Mouse (Mus musculus): Measurements from ENCODE around the gene Cry2.

Cry2 gene

DNA sequence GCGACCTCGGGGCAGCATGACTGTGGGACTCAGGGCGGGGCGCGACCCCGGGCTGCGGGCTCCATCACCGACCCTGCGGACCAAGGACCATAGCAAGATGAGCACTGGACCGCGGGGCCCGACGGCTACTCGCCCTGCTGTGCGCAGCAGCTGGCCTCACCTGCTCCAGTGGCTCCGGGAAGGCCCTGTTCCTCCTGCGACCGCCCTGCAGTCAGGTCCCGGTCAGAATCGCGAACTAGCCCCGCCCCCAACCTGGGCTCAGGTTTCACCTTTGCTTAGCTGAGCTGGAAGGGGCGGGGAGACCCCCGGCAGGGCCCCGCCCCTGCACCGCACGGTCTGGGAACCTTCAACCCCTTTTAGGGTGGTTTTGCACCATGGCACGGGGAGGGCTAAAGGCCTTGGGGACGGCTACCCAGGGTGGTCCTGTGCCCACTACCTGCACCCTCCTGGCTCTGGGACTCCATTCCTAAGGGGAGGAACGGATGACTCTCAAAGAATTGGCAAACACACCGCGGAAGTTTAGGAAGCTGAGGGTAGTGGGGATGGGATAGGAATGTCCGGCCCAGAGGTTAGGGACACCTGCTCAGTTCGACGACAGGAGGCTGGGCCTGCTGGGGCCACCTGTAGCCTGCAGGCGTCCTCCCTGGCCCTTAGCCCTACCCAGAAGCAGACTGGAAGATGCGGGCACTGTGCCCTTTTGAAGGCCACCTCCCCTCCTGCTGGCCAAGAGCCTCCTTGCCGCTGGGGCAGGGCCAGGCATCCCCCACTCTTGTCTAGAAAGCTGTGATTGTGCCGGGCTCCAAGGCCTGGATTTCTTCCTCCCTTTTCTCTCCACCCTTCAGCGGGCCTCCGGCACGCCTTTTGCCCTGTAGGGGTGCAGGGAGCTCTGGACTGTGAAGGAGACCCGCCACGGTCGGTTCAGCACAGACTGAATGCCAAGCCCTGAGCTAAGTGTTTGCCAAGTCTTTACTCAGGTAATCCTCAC, 62.7 kb downstream of the Cry2 start:
- peak; percentile 20 for DNase-seq (ENCODE audit: low read depth, low spot score)

GRCm38 (mm10) chr2:92370375-92370774, 63.5 kb downstream of the Cry2 start:
- DNase-seq (ENCODE audit: low read depth, low spot score), result no peak

GRCm38 (mm10) chr2:92367383-92368029, 66.3 kb downstream of the Cry2 start:
- DNase-seq (ENCODE audit: low read depth, low spot score), result no peak

- DNase-seq (ENCODE audit: low read depth, low spot score), result no peak
Observed at GRCm38 (mm10) chr2:92365568-92365967, 68.3 kb downstream of the Cry2 start.

DNA sequence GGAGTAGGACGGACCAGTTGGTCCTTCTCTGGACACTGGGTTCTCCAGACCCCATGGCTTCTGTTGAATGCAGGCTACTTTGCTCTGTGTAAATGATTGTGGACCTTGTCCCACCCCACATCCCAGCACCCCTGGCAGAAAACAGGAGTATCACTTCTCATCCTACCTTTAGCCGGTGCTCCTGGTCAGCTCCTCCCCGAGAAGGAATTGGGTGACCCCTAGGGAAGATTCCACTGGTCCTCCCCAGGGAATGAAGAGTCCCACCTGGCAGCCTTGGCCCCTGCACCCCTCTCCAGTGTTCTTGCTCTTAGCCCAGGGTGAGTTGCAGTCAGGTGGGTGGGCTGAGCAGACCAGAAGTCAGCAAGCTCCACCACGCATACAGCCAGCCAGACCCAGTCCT, 69.8 kb downstream of the Cry2 start:
- DNase-seq (ENCODE audit: low read depth, low spot score), result no peak

- DNase-seq (ENCODE audit: low read depth, low spot score), result no peak
Observed at GRCm38 (mm10) chr2:92362571-92363228, 71.1 kb downstream of the Cry2 start.

DNA sequence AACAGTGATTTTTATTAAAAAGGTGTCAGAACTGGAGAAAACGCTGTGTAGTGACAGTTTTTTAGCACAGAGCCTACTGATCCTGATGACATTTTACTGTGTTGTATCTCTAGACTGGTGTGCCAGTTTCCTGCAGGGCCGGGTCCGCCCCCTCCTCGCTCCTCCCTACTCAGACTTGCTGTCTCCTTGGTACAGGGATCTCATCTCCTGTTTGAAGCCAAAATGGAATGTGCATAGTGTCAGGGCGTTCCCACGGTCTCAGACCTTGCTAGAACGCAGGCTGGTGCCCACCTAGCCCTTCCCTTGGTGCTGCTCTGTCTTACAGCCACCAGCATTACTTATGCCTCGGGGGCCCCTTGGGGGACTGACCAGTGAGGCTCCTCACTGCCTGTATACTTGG, 72.0 kb downstream of the Cry2 start:
- no peak for DNase-seq (ENCODE audit: low read depth, low spot score)

DNA sequence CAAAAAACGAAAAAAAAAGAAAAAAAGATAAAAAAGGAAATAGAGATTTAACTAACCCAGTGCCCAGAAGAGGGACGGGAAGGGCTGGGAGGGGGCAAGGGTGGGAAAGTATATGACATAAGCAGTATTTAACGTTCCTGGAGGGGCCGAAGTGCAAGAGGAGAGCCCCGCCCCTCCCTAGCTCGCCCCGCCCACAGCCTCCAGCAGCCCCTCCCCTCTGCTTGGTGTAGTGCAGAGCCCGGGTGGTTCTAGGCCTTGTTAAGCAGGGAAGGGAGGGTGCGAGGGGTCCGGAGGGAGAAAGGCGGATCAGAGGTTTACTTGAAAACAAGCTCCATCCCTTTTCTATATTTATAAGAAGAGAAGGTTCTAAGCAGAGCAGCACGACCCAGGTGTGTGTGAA, 73.0 kb downstream of the Cry2 start:
- DNase-seq (ENCODE audit: low read depth, low spot score), result no peak

- no peak for DNase-seq (ENCODE audit: low read depth, low spot score)
Observed at GRCm38 (mm10) chr2:92360186-92360823, 73.5 kb downstream of the Cry2 start.

DNA sequence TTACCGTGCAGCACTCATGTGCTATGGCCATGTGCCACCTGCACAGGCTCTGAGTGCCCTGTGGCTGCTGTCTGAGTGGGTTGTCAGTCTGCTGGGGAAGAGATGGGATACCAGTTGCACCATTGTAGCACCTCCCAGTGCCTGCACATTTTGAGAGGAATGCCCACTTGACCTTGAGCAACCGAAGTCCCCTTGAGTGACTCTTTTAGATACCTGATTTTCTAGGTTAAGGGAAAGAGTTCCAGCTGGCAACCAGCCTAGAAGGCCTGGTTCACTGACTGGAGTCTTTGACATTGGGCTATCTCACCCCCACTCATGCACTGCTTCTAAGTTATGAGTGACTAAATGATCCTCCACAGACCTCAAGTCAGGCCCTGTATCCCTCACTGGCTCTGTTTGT, 74.5 kb downstream of the Cry2 start:
- no peak for DNase-seq (ENCODE audit: low read depth, low spot score)

- DNase-seq (ENCODE audit: low read depth, low spot score), result no peak
Observed at GRCm38 (mm10) chr2:92354224-92354623, 79.6 kb downstream of the Cry2 start.
